Mouse (Mus musculus) hindbrain, embryonic 10.5 days (tissue): ENCODE measurements around the gene Snx10. TPM values are rescaled to one million over a fixed set of nuclear protein-coding genes. Genes with fewer than 3 reads are reported as not detected.

ENCODE experiments used
- DNase-seq: peaks from one replicate; pipeline ENCODE4 v3.0.0-alpha.2; 2017; ENCODE audit warnings: low spot score
- H3K27ac ChIP-seq: fragments of 300-500 bp; sonication (generic); 2 replicates; pipeline ENCODE4 v1.5.1; 2016; ENCODE audit warnings: mild to moderate bottlenecking, moderate library complexity
- H3K27me3 ChIP-seq: fragments of 300-500 bp; sonication (generic); 2 replicates; pipeline ENCODE4 v1.6.1; 2016; ENCODE audit warnings: mild to moderate bottlenecking; ENCODE audit not compliant: poor library complexity, insufficient read depth, severe bottlenecking
- H3K36me3 ChIP-seq: fragments of 300-500 bp; sonication (generic); 2 replicates; pipeline ENCODE4 v1.6.1; 2016; ENCODE audit warnings: mild to moderate bottlenecking, moderate library complexity
- H3K4me1 ChIP-seq: fragments of 300-500 bp; sonication (generic); replicated peaks from 2 replicates; pipeline ENCODE4 v1.6.1; 2016; ENCODE audit warnings: mild to moderate bottlenecking
- H3K4me3 ChIP-seq: fragments of 300-500 bp; sonication (generic); 2 replicates; pipeline ENCODE4 v1.5.1; 2016; ENCODE audit warnings: mild to moderate bottlenecking, moderate library complexity
- H3K9me3 ChIP-seq: fragments of 300-500 bp; sonication (generic); 2 replicates; pipeline ENCODE4 v1.6.1; 2016; ENCODE audit warnings: mild to moderate bottlenecking, moderate library complexity
- WGBS: fragments of 180-500 bp; shearing (Covaris S2); methylation state at CpG from one replicate; pipeline ENCODE4 v1.1.7; 2016; 5-methylcytosine and 5-hydroxymethylcytosine counted together
- polyA plus RNA-seq: library from polyadenylated mRNA; unstranded; fragments of >200 nt; fragmentation: Nextera tagmentation; extraction: Ambion mirVana; gene quantifications from 2 replicates; pipeline ENCODE4 v1.2.1, GENCODE M21; 2016

Gene Snx10
- polyA plus RNA-seq, 1 experiment from 2014 or later, result 35.8 TPM

- WGBS, result 88% methylated on average over 4 of the region's 4 CpGs
- peaks cover 3% of the 10 kb centered on the region; the same call in 1 of the 2 replicates for H3K36me3 ChIP-seq
- H3K4me3 ChIP-seq, result no peak overlapping the region
- no peaks in the 10 kb centered on the region for H3K9me3 ChIP-seq
- no peak for DNase-seq
- H3K4me1 ChIP-seq, result no peaks in the 10 kb centered on the region
- H3K27me3 ChIP-seq, result no peaks in the 10 kb centered on the region
- H3K27ac ChIP-seq, result no peak overlapping the region
Observed at GRCm38 (mm10) chr6:51573136-51573535, 49.4 kb downstream of the Snx10 start.

- H3K4me1 ChIP-seq, result no peaks in the 10 kb centered on the region
- WGBS, result 92% methylated on average over 13 of the region's 13 CpGs
- H3K9me3 ChIP-seq, result no peaks in the 10 kb centered on the region
- H3K4me3 ChIP-seq, result no peak overlapping the region
- H3K27me3 ChIP-seq, result no peaks in the 10 kb centered on the region
- DNase-seq, result no peak
- H3K27ac ChIP-seq, result no peak overlapping the region
- H3K36me3 ChIP-seq, result peaks cover 3% of the 10 kb centered on the region; the same call in 1 of the 2 replicates
Observed at GRCm38 (mm10) chr6:51574132-51574531, 50.4 kb downstream of the Snx10 start.

GRCm38 (mm10) chr6:51578415-51578814 lies 54.7 kb downstream of the Snx10 start:
- no peaks in the 10 kb centered on the region for H3K9me3 ChIP-seq
- DNase-seq, result no peak
- no peak overlapping the region for H3K27ac ChIP-seq
- H3K4me1 ChIP-seq, result peaks cover 11% of the 10 kb centered on the region; the same call in 1 of the 2 replicates
- H3K36me3 ChIP-seq, result peaks cover 24% of the 10 kb centered on the region
- no peaks in the 10 kb centered on the region for H3K27me3 ChIP-seq
- WGBS, result 87% methylated on average over 4 of the region's 4 CpGs
- H3K4me3 ChIP-seq, result no peak overlapping the region

GRCm38 (mm10) chr6:51580040-51580680 lies 56.5 kb downstream of the Snx10 start:
- DNase-seq, result peak; percentile 88
- peaks cover 32% of the 10 kb centered on the region for H3K36me3 ChIP-seq
- no peaks in the 10 kb centered on the region for H3K27me3 ChIP-seq
- WGBS, result 38% methylated on average over 18 of the region's 18 CpGs
- peaks cover 11% of the 10 kb centered on the region; the same call in 1 of the 2 replicates for H3K4me1 ChIP-seq
- H3K9me3 ChIP-seq, result no peaks in the 10 kb centered on the region
- H3K4me3 ChIP-seq, result no peak overlapping the region
- H3K27ac ChIP-seq, result no peak overlapping the region

GRCm38 (mm10) chr6:51581418-51581817 lies 57.7 kb downstream of the Snx10 start:
- WGBS, result 79% methylated on average over 9 of the region's 9 CpGs

GRCm38 (mm10) chr6:51582051-51582450 lies 58.4 kb downstream of the Snx10 start:
- DNase-seq, result no peak
- peaks cover 32% of the 10 kb centered on the region for H3K36me3 ChIP-seq
- 90% methylated on average over 9 of the region's 9 CpGs for WGBS
- H3K27ac ChIP-seq, result peak overlapping the region; percentile 13; the same call in 1 of the 2 replicates
- no peaks in the 10 kb centered on the region for H3K9me3 ChIP-seq
- peaks cover 11% of the 10 kb centered on the region; the same call in 1 of the 2 replicates for H3K4me1 ChIP-seq
- H3K27me3 ChIP-seq, result no peaks in the 10 kb centered on the region
- no peak overlapping the region for H3K4me3 ChIP-seq

More at GRCm38 (mm10) chr6:51581418-51581817, 57.7 kb downstream of the Snx10 start:
- Histone ChIP-seq H3K27me3 (no peaks in the 10 kb centered on the region), H3K9me3 (no peaks in the 10 kb centered on the region), H3K4me3 (no peak overlapping the region), H3K36me3 (peaks cover 32% of the 10 kb centered on the region), H3K4me1 (peaks cover 11% of the 10 kb centered on the region; the same call in 1 of the 2 replicates), H3K27ac (no peak overlapping the region)
- DNase-seq, result no peak

- Histone ChIP-seq H3K27ac (no peak overlapping the region), H3K4me3 (no peak overlapping the region), H3K27me3 (no peaks in the 10 kb centered on the region), H3K4me1 (peaks cover 16% of the 10 kb centered on the region; the same call in 1 of the 2 replicates), H3K9me3 (no peaks in the 10 kb centered on the region), H3K36me3 (peaks cover 28% of the 10 kb centered on the region)
- 38% methylated on average over 8 of the region's 8 CpGs for WGBS
- DNase-seq, result peak; percentile 71
Observed at GRCm38 (mm10) chr6:51585980-51586379, 62.3 kb downstream of the Snx10 start.

GRCm38 (mm10) chr6:51587266-51587665 lies 63.6 kb downstream of the Snx10 start:
- Histone ChIP-seq H3K36me3 (peaks cover 19% of the 10 kb centered on the region), H3K9me3 (no peaks in the 10 kb centered on the region), H3K4me3 (no peak overlapping the region), H3K27ac (no peak overlapping the region), H3K27me3 (no peaks in the 10 kb centered on the region), H3K4me1 (peaks cover 23% of the 10 kb centered on the region)
- WGBS, result 93% methylated on average over 3 of the region's 3 CpGs
- DNase-seq, result no peak

- H3K4me3 ChIP-seq, result no peak overlapping the region
- no peaks in the 10 kb centered on the region for H3K27me3 ChIP-seq
- peaks cover 42% of the 10 kb centered on the region for H3K4me1 ChIP-seq
- H3K9me3 ChIP-seq, result no peaks in the 10 kb centered on the region
- H3K27ac ChIP-seq, result peak overlapping the region; percentile 95
- H3K36me3 ChIP-seq, result 0 out of 2 replicates have a peak, but pooled peaks cover 6% of the 10 kb centered on the region
- no peak for DNase-seq
- 87% methylated on average over 1 of the region's 1 CpGs for WGBS
Observed at GRCm38 (mm10) chr6:51591264-51591663, 67.6 kb downstream of the Snx10 start.

- WGBS, result 24% methylated on average over 3 of the region's 3 CpGs
- Histone ChIP-seq H3K4me3 (peak overlapping the region; percentile 55), H3K27ac (peak overlapping the region; percentile 95), H3K27me3 (no peaks in the 10 kb centered on the region), H3K4me1 (peaks cover 42% of the 10 kb centered on the region), H3K9me3 (no peaks in the 10 kb centered on the region), H3K36me3 (0 out of 2 replicates have a peak, but pooled peaks cover 6% of the 10 kb centered on the region)
- DNase-seq, result no peak
Observed at GRCm38 (mm10) chr6:51591844-51592243, 68.1 kb downstream of the Snx10 start.

GRCm38 (mm10) chr6:51592356-51593115 lies 68.8 kb downstream of the Snx10 start:
- Histone ChIP-seq H3K4me1 (peaks cover 42% of the 10 kb centered on the region), H3K36me3 (0 out of 2 replicates have a peak, but pooled peaks cover under 1% of the 10 kb centered on the region), H3K27me3 (no peaks in the 10 kb centered on the region), H3K4me3 (peak overlapping the region; percentile 55), H3K27ac (peak overlapping the region; percentile 95), H3K9me3 (no peaks in the 10 kb centered on the region)
- DNase-seq, result peak; percentile 91
- under 1% methylated on average over 45 of the region's 45 CpGs for WGBS

- Histone ChIP-seq H3K27me3 (no peaks in the 10 kb centered on the region), H3K9me3 (no peaks in the 10 kb centered on the region), H3K4me3 (no peak overlapping the region), H3K4me1 (peaks cover 47% of the 10 kb centered on the region), H3K36me3 (no peaks in the 10 kb centered on the region), H3K27ac (peak overlapping the region; percentile 95)
- DNase-seq, result no peak
- WGBS, result 63% methylated on average over 10 of the region's 10 CpGs
Observed at GRCm38 (mm10) chr6:51593446-51594035, 69.8 kb downstream of the Snx10 start.
